Mouse (Mus musculus): ENCODE results near the gene Slc12a7.

DNA sequence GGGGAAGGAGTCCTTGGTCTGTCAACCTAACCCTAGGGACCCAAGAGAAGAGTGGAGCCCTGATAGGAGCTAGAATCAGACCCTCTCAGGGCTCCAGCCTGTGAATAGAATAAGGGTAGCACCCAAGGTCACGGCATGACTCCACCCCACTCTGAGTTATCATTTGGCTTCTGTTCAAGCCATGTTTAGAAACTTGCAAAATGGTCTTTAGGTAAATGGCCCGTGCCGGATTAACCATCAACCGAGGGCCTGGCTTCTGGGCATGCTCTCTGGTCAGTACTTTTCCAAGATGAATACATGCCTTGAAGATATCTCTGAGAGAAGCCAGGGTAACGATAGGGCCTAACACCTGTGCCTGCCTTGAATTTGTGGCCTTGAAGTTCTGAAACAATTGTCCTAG lies 21.7 kb upstream of the Slc12a7 start:
- TF ChIP-seq POLR2A (IDR thresholded peaks at IDR 0.05; ENCODE audit: borderline replicate concordance, low read depth, low read length), result no peak
- TF ChIP-seq CTCF (IDR thresholded peaks at IDR 0.05; ENCODE audit: low read depth, low read length), result no peak
